Mouse (Mus musculus) liver, adult 2 months (tissue): Measurements from ENCODE around the gene Exosc1.

Source experiments
- CTCF ChIP-seq: fragments of 200-500 bp; IDR thresholded peaks from 2 replicates; pipeline ENCODE4 v1.5.1; 2011; ENCODE audit warnings: low read depth, low read length, control low read depth
- POLR2A ChIP-seq: fragments of 200-500 bp; IDR thresholded peaks from 2 replicates; pipeline ENCODE4 v1.6.1; 2011; ENCODE audit warnings: low read length, control low read depth; ENCODE audit not compliant: insufficient read depth; ENCODE audit errors: extremely low read depth

DNA sequence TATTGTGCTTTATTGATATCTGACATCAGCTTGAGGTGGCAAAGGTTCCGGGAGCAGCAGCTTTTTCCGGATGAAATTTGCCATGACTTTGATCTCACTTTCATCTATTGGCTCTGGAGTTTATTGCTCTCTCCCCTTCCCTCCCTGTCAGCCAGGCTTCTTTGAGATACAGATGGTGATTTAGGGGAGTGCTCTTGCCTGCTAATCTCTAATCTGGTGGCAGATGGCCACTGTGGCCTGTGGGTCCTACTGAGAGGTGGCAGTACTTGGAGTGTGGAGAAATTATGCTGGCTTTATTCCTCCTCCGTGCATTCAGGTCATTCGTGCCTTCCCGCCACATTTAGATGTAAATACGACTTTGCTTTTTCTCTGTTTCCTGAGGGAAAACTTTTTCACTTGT lies 901 bp upstream of the Exosc1 start:
- no peak for TF ChIP-seq CTCF
- TF ChIP-seq POLR2A = no peak
